Mouse (Mus musculus): ENCODE measurements around the gene Nbea. TPM values are rescaled to one million over a fixed set of nuclear protein-coding genes. Genes with fewer than 3 reads are reported as not detected.

The Nbea gene
- polyA plus RNA-seq, 1 experiment: 0.20 TPM

DNA sequence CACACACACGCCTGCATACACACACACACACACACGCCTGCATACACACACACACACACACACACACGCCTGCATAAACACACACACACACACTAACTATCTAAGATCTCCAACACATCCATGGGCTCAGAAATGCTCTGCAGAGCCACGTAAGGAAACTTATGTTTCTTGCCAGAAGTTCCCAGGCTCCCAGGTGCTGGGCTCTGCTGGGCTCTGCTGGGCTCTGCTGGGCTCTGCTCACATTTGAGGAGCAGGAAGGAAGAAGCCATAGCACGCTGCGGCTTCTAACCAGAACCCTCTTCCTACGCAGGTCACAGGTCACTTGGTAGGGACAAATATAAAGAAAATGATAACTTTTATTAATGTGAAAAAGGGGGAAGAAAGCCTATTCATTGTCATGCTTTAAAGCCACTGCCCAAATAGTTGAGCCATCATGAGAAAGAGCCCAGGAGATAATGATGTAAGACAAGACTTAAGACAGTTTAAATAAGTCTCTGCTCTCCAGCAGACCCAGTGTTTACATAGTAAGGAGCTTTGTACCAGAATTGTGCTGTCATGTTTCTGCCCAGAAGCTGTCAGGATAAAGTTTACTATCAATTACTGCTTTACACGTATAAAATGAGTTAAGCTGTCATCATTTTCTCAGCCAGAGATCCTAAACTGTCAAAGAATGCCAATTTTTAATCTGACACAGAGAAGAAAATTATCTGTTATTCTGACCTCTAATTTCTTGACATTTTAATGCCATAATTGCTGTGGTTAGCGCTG lies 521.6 kb downstream of the Nbea start:
- Histone ChIP-seq H3K9me3 (peaks cover 5% of the 10 kb centered on the region; the same call in 1 of the 2 replicates), H3K4me3 (replicated peaks) (no peak overlapping the region), H3K36me3 (replicated peaks; ENCODE audit: low read length) (no peaks in the 10 kb centered on the region), H3K4me1 (peaks cover 5% of the 10 kb centered on the region), H3K27me3 (replicated peaks) (peaks cover 43% of the 10 kb centered on the region)
- TF ChIP-seq GATA1 (IDR thresholded peaks at IDR 0.05; ENCODE audit: borderline replicate concordance, low read length) (no peak), FLI1 (IDR thresholded peaks at IDR 0.05; ENCODE audit: low read length) (no peak)

GRCm38 (mm10) chr3:55660261-55660838 lies 523.2 kb downstream of the Nbea start:
- H3K36me3 ChIP-seq (replicated peaks; ENCODE audit: low read length): no peaks in the 10 kb centered on the region
- H3K4me1 ChIP-seq: peaks cover 6% of the 10 kb centered on the region
- no peak overlapping the region for H3K4me3 ChIP-seq (replicated peaks)
- peaks cover 5% of the 10 kb centered on the region; the same call in 1 of the 2 replicates for H3K9me3 ChIP-seq
- TF ChIP-seq FLI1 (IDR thresholded peaks at IDR 0.05; ENCODE audit: low read length) (no peak), GATA1 (IDR thresholded peaks at IDR 0.05; ENCODE audit: borderline replicate concordance, low read length) (no peak)
- H3K27me3 ChIP-seq (replicated peaks): peaks cover 50% of the 10 kb centered on the region

DNA sequence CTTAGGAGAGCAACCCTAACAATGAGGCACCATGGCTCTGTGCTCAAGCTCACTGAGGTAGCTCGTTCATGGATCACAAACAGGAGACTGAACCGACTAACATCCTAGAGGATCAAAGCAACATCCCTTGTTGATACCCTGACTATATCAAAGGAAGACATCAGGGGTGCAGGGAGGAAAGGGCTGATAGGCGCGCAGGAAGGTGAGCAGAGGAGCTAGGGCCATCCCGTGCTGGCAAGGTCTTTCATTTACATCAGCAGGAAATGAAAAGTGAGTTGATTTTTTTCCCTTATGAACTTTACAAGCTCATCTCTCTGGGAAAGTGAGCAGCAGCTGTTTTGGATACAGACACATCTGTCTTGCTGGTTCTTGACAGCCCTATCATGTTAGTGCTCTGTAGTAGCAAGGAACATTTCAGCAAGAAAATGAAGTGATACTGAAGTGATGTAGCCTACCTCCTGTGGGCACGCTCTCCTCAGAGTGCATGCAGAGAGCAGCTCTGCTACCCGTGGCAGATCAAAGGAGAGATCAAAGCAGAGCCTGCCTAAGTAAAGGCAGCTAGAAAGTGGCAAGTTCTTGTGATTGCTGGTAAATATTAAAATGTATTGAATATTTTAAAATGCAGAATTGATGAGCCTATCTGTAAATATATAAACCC lies 523.8 kb downstream of the Nbea start:
- Histone ChIP-seq H3K9me3 (peaks cover 5% of the 10 kb centered on the region; the same call in 1 of the 2 replicates), H3K4me3 (replicated peaks) (no peak overlapping the region)

GRCm38 (mm10) chr3:55652321-55652720 lies 531.2 kb downstream of the Nbea start:
- Histone ChIP-seq H3K9me3 (no peaks in the 10 kb centered on the region), H3K27me3 (replicated peaks) (peaks cover 70% of the 10 kb centered on the region)

More for the DNA sequence above, 523.8 kb downstream of the Nbea start:
- Histone ChIP-seq H3K4me1 (peaks cover 8% of the 10 kb centered on the region), H3K36me3 (replicated peaks; ENCODE audit: low read length) (no peaks in the 10 kb centered on the region), H3K27me3 (replicated peaks) (peaks cover 52% of the 10 kb centered on the region)
- TF ChIP-seq FLI1 (IDR thresholded peaks at IDR 0.05; ENCODE audit: low read length) (no peak), GATA1 (IDR thresholded peaks at IDR 0.05; ENCODE audit: borderline replicate concordance, low read length) (no peak)

DNA sequence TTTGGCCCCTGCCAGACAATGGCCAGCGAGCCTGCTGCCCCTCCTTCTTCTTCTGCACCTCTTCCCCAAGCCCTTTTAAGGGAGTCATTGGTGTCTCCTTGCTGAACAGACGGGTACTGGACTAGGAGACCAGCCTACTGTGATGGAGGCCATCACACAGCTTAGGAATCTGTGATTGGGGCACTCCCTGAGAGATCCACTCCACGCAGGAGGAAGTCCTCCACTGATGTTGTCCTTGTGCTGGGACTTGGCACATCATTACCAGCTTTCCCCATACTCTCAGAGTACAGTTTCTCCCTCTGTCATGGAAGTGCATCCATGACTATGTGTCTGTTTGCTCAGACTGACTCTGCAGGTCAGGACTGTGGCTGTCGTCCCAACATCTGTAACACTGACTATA lies 531.6 kb downstream of the Nbea start:
- H3K9me3 ChIP-seq: no peaks in the 10 kb centered on the region
- TF ChIP-seq GATA1 (IDR thresholded peaks at IDR 0.05; ENCODE audit: borderline replicate concordance, low read length): no peak
- no peak for TF ChIP-seq FLI1 (IDR thresholded peaks at IDR 0.05; ENCODE audit: low read length)
- H3K27me3 ChIP-seq (replicated peaks): peaks cover 71% of the 10 kb centered on the region
- H3K4me3 ChIP-seq (replicated peaks): peak overlapping the region; percentile 88
- no peaks in the 10 kb centered on the region for H3K36me3 ChIP-seq (replicated peaks; ENCODE audit: low read length)
- peaks cover 37% of the 10 kb centered on the region for H3K4me1 ChIP-seq

More at GRCm38 (mm10) chr3:55652321-55652720, 531.2 kb downstream of the Nbea start:
- TF ChIP-seq GATA1 (IDR thresholded peaks at IDR 0.05; ENCODE audit: borderline replicate concordance, low read length): peak; percentile 79; the same call in 1 of the 3 replicates
- peak; percentile 80 for TF ChIP-seq FLI1 (IDR thresholded peaks at IDR 0.05; ENCODE audit: low read length)
- H3K4me1 ChIP-seq: peaks cover 34% of the 10 kb centered on the region
- no peaks in the 10 kb centered on the region for H3K36me3 ChIP-seq (replicated peaks; ENCODE audit: low read length)
- peak overlapping the region; percentile 88 for H3K4me3 ChIP-seq (replicated peaks)

DNA sequence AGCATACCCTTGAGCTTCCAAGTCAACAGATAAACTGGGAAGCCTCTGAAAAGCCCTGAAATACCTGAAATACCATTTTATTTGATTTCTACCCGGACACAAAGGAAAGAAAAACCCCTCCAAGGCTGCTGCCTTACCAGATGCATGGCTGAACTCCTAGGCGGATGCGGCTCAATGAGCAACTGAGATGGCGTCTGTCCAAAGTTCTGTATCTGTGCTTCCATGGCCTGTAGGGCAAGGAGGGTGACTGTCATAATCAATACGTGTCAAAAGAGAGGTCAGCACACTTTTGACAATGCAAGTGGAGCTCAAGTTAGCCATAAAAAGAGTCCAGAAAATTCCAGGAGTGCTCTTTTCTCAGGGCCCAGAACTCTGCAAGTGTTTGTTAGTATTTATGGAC lies 534.0 kb downstream of the Nbea start:
- H3K36me3 ChIP-seq (replicated peaks; ENCODE audit: low read length): no peaks in the 10 kb centered on the region
- no peak for TF ChIP-seq FLI1 (IDR thresholded peaks at IDR 0.05; ENCODE audit: low read length)
- TF ChIP-seq GATA1 (IDR thresholded peaks at IDR 0.05; ENCODE audit: borderline replicate concordance, low read length): no peak
- H3K27me3 ChIP-seq (replicated peaks): peaks cover 71% of the 10 kb centered on the region
- no peaks in the 10 kb centered on the region for H3K9me3 ChIP-seq
- no peak overlapping the region for H3K4me3 ChIP-seq (replicated peaks)
- peaks cover 36% of the 10 kb centered on the region for H3K4me1 ChIP-seq

GRCm38 (mm10) chr3:55648299-55648698 lies 535.2 kb downstream of the Nbea start:
- Histone ChIP-seq H3K36me3 (replicated peaks; ENCODE audit: low read length) (no peaks in the 10 kb centered on the region), H3K9me3 (no peaks in the 10 kb centered on the region), H3K4me1 (peaks cover 28% of the 10 kb centered on the region), H3K4me3 (replicated peaks) (no peak overlapping the region), H3K27me3 (replicated peaks) (peaks cover 72% of the 10 kb centered on the region)
- TF ChIP-seq FLI1 (IDR thresholded peaks at IDR 0.05; ENCODE audit: low read length) (no peak), GATA1 (IDR thresholded peaks at IDR 0.05; ENCODE audit: borderline replicate concordance, low read length) (no peak)

DNA sequence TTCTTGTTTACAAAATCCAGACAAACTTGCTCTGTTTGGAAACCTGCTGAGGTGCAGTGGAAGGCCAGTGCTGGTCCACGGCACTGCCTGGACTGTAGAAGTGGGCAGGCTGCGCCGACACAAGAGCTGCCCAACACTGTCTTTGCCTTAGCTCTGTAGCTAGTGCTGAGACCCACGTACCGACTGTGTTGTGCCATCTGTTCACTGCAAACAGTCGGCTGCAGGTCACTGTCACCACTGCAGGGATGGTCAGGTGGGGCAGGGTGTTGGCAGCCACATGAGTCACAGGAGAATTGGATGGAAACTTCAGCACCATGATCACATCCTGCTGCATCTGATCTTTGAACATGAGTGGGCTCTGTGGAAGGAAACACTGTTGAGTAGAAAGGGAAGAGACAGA lies 536.3 kb downstream of the Nbea start:
- Histone ChIP-seq H3K9me3 (no peaks in the 10 kb centered on the region), H3K4me1 (peaks cover 20% of the 10 kb centered on the region), H3K36me3 (replicated peaks; ENCODE audit: low read length) (no peaks in the 10 kb centered on the region), H3K27me3 (replicated peaks) (peaks cover 78% of the 10 kb centered on the region), H3K4me3 (replicated peaks) (no peak overlapping the region)
- TF ChIP-seq FLI1 (IDR thresholded peaks at IDR 0.05; ENCODE audit: low read length) (no peak), GATA1 (IDR thresholded peaks at IDR 0.05; ENCODE audit: borderline replicate concordance, low read length) (no peak)

- Histone ChIP-seq H3K27me3 (replicated peaks) (peaks cover 78% of the 10 kb centered on the region), H3K36me3 (replicated peaks; ENCODE audit: low read length) (no peaks in the 10 kb centered on the region), H3K9me3 (no peaks in the 10 kb centered on the region), H3K4me3 (replicated peaks) (no peak overlapping the region), H3K4me1 (peaks cover 12% of the 10 kb centered on the region; the same call in 1 of the 2 replicates)
- TF ChIP-seq GATA1 (IDR thresholded peaks at IDR 0.05; ENCODE audit: borderline replicate concordance, low read length): no peak
- no peak for TF ChIP-seq FLI1 (IDR thresholded peaks at IDR 0.05; ENCODE audit: low read length)
Observed at GRCm38 (mm10) chr3:55646437-55646836, 537.1 kb downstream of the Nbea start.

Measured in megakaryocyte, embryonic 14.5 days (primary cell).